Mouse (Mus musculus) heart, postnatal 0 days (tissue): Measurements from ENCODE around the gene Il1rap.

ENCODE experiments used
- CTCF ChIP-seq: IDR thresholded peaks from 2 replicates; pipeline ENCODE4 v1.5.1; 2016; ENCODE audit warnings: antibody characterized with exemption, control low read depth, low read depth
- EP300 ChIP-seq: IDR thresholded peaks from 2 replicates; pipeline ENCODE4 v1.6.1; 2016; ENCODE audit warnings: antibody characterized with exemption, low read depth

GRCm38 (mm10) chr16:26552234-26552633 lies 29.3 kb upstream of the Il1rap start:
- TF ChIP-seq EP300 (no peak), CTCF (no peak)
